Mouse (Mus musculus) urinary bladder, adult 2 months (tissue): ENCODE results near the gene Tppp2. TPM values are rescaled to one million over a fixed set of nuclear protein-coding genes. Genes with fewer than 3 reads are reported as not detected.

Source experiments
- DNase-seq: peaks from one replicate; pipeline ENCODE4 v3.0.0; 2022; ENCODE audit warnings: low spot score
- polyA plus RNA-seq: library from polyadenylated mRNA; depleted of rRNA; stranded (reverse); fragments of >200 nt; gene quantifications from 2 replicates; pipeline ENCODE4 v1.2.3, GENCODE M21; 2012; rRNA removed

The Tppp2 gene
- polyA plus RNA-seq, 1 experiment = 0.11 TPM

DNA sequence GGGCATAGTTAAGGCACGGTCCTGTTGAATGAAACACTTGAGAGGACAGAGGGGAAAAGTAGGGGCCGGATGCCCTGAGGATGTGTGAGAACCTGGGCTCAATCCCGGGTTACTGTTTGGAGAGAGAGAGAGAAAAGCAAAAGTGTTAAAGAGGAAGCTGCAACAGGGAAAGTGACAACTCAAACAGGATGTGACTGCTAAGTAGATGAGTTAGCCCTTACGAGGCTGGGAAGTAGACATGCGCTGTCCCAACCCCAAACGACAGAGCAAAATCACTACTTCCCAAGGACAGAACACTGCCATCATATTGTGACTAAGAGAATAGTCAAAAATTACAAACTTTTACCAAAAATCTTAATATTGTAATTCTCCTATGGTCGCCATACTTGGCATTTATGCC is 24.0 kb downstream of the Tppp2 start:
- DNase-seq = no peak

DNA sequence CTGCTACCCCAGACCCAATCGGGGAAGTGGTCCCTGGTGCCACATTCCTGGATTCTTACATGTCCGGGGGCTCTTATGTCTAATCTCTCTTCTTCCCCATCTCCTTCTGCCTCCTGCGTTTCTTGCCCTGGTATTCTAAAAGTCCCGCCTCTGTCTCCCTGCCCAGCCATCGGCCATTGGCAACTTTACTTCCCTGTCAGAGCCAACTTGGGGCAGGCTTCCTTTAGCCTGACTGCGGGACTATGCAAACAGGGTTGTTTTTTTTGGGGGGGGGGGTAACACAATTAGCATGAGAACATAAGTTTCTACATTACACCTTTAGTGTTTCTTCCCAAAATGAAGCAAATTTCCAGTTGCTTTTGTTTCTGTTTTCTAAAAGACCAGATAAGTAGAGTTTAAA is 25.1 kb downstream of the Tppp2 start:
- DNase-seq = no peak

DNA sequence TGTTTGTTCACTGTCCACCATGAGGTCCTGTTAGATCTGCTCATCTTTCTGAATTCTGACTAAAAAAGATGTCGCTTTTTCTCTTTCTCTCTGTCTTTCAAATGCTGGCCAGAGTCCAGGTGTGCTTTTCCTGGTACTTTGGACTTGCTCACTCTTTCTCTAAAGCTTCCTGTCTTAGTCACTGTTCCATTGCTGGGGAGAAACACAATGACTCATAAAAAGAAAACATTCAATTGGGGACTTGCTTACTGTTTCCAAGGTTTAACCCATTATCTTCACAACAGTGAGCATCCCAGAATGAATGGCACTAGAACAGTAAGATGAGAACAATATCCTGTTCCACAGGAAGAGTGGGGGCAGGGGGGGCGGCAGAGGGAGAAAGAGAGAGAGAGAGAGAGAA is 42.1 kb downstream of the Tppp2 start:
- no peak for DNase-seq

DNA sequence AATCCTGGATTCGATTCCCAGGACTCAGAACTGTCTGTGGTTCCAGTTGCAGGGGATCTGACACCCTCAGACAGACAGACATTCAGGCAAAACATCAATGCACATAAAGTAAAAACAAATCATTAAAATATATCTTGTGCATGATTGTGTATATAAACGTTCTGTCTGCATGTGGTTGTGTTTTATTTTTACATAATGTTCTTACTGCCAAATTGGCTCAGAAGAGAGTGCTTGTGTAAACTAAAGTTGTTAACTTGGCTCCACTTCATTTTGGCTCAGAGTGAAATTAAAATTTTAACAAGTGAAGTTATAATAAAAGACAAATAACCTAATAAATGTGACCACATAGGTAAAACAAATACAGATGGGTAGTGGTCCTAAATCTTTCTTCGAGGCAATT is 49.2 kb downstream of the Tppp2 start:
- no peak for DNase-seq

Other genes starting within 250 kb of the Tppp2 start
- gene Gm17079, start 223.0 kb upstream of the Tppp2 start, polyA plus RNA-seq = not detected in 2 replicates
- gene Gm5800, start 201.2 kb upstream of the Tppp2 start, polyA plus RNA-seq = not detected in 2 replicates
- 0.56 and 0.57 TPM in 2 replicates for gene Ang4, start 144.8 kb upstream of the Tppp2 start, polyA plus RNA-seq
- not detected in 2 replicates for gene AY358078, start 118.4 kb upstream of the Tppp2 start, polyA plus RNA-seq
- gene Ear6, start 64.7 kb upstream of the Tppp2 start, polyA plus RNA-seq = not detected in 2 replicates
- gene Mettl17, start 33.6 kb upstream of the Tppp2 start, polyA plus RNA-seq = 35.8 and 40.5 TPM in 2 replicates
- 1.2 and 2.0 TPM in 2 replicates for gene Slc39a2, start 25.5 kb upstream of the Tppp2 start, polyA plus RNA-seq
- 393 and 417 TPM in 2 replicates for gene Ndrg2, start 4.3 kb upstream of the Tppp2 start, polyA plus RNA-seq
- 0.75 and 1.0 TPM in 2 replicates for gene Rnase13, start 4.3 kb downstream of the Tppp2 start, polyA plus RNA-seq
- gene Arhgef40, start 66.3 kb downstream of the Tppp2 start, polyA plus RNA-seq = 44.4 and 53.8 TPM in 2 replicates
- gene Tmem253, start 97.2 kb downstream of the Tppp2 start, polyA plus RNA-seq = 1.1 and 1.5 TPM in 2 replicates
- gene Zfp219, start 102.3 kb downstream of the Tppp2 start, polyA plus RNA-seq = 105 and 107 TPM in 2 replicates
- not detected in 2 replicates for gene Olfr221, start 124.0 kb downstream of the Tppp2 start, polyA plus RNA-seq
- gene Hnrnpc, start 185.6 kb downstream of the Tppp2 start, polyA plus RNA-seq = 203 and 214 TPM in 2 replicates
- 1.8 and 2.5 TPM in 2 replicates for gene Rpgrip1, start 192.3 kb downstream of the Tppp2 start, polyA plus RNA-seq